In the genomic region with DNA sequence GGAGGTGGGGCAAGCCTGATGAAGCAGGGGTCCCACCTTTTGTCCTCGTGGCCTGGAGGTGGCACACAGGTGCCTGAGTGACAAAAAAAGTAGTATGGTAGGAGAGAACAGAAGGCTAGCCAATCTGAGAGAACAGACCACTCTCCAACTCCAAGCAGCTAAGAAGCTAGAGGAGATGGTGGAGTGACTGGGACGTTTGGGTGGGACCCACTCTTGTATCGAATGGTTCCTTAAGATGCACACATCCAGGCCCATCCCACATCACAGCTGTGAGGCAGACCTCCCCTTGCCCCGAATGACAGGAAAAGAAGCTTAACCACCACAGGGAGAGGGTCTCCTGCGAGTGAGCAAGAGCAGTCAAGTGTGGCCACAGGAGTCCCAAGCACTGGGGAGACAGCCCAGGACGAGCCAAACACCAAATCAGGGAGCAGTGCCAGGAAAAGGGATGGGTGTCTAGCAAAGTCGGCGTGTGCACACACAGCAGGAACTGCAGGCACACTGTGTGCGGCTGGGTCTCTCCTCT, we compare ENCODE assay signal across 10 mouse cellular contexts.
A peak's percentile ranks its signal among the peaks of the same experiment; 100 is the strongest.
DNase-seq lines count a peak whose midpoint lies in the region; ATAC-seq lines count a peak whose summit lies in the region.
"Had no signal": no experiment of that assay in that cellular context is flagged by ENCODE, and none has a peak within 500 bp of the region (broad histone marks: within the 10 kb centered on the region; RNA-seq: fewer than 3 reads in every experiment).

No protein-coding gene starts in this region.

- H3K36me3 ChIP-seq in heart, embryonic 15.5 days = no peaks in the 10 kb centered on the region
- H3K36me3 ChIP-seq in hindbrain, embryonic 12.5 days = no peaks in the 10 kb centered on the region
- H3K36me3 ChIP-seq in midbrain, embryonic 13.5 days = no peaks in the 10 kb centered on the region

- no peak for DNase-seq in heart, adult 11 months
- peak; percentile 77 for DNase-seq in R1 (ENCODE audit: low read depth, low spot score)
- no peak for DNase-seq in layer of hippocampus, adult 9-11 months
- DNase-seq in spleen, postnatal 14 days (ENCODE audit: low spot score in 2 of 2) = no peak
- DNase-seq in right cerebral cortex, postnatal 4 days = no peak
- DNase-seq: adrenal gland, postnatal 25 days; heart, postnatal 14 days had no signal

- H3K9me3 ChIP-seq in heart, embryonic 15.5 days (replicated peaks) = no peaks in the 10 kb centered on the region
- no peaks in the 10 kb centered on the region for H3K9me3 ChIP-seq in hindbrain, embryonic 12.5 days (replicated peaks)
- no peaks in the 10 kb centered on the region for H3K9me3 ChIP-seq in midbrain, embryonic 13.5 days

- H3K27ac ChIP-seq in heart, embryonic 15.5 days = no peak overlapping the region
- peak overlapping the region; percentile 90 for H3K27ac ChIP-seq in hindbrain, embryonic 12.5 days
- H3K27ac ChIP-seq in midbrain, embryonic 13.5 days = peak overlapping the region; percentile 94

- 0 out of 2 replicates have a peak, but pooled peaks cover 3% of the 10 kb centered on the region for H3K27me3 ChIP-seq in heart, embryonic 15.5 days
- no peaks in the 10 kb centered on the region for H3K27me3 ChIP-seq in hindbrain, embryonic 12.5 days
- no peaks in the 10 kb centered on the region for H3K27me3 ChIP-seq in midbrain, embryonic 13.5 days

- peaks cover 13% of the 10 kb centered on the region for H3K4me1 ChIP-seq in heart, embryonic 15.5 days (replicated peaks)
- H3K4me1 ChIP-seq in hindbrain, embryonic 12.5 days = peaks cover 79% of the 10 kb centered on the region
- peaks cover 97% of the 10 kb centered on the region for H3K4me1 ChIP-seq in midbrain, embryonic 13.5 days (replicated peaks)

- H3K4me2 ChIP-seq in heart, embryonic 15.5 days = peak overlapping the region; percentile 51
- peak overlapping the region; percentile 46 for H3K4me2 ChIP-seq in hindbrain, embryonic 12.5 days (replicated peaks)
- peak overlapping the region; percentile 51 for H3K4me2 ChIP-seq in midbrain, embryonic 13.5 days (replicated peaks)

- WGBS in heart, embryonic 15.5 days = 36% methylated on average over 9 of the region's 9 CpGs
- 15% methylated on average over 9 of the region's 9 CpGs for WGBS in hindbrain, embryonic 12.5 days
- 11% methylated on average over 9 of the region's 9 CpGs for WGBS in midbrain, embryonic 13.5 days

- ATAC-seq in heart, embryonic 15.5 days (replicated peaks; ENCODE audit: insufficient number of reproducible peaks, insufficient read depth, low FRiP score, low read depth) = no peak
- 0 out of 2 replicates have a peak, but pooled peaks have one; percentile 20 for ATAC-seq in hindbrain, embryonic 12.5 days (ENCODE audit: low FRiP score)
- peak; percentile 24 for ATAC-seq in midbrain, embryonic 13.5 days

- no peak overlapping the region for H3K9ac ChIP-seq in heart, embryonic 15.5 days
- 0 out of 2 replicates have a peak overlapping the region, but pooled peaks have one; percentile 1 for H3K9ac ChIP-seq in hindbrain, embryonic 12.5 days
- H3K9ac ChIP-seq in midbrain, embryonic 13.5 days (replicated peaks) = peak overlapping the region; percentile 63

- H3K4me3 ChIP-seq in heart, embryonic 15.5 days = no peak overlapping the region
- H3K4me3 ChIP-seq in hindbrain, embryonic 12.5 days = peak overlapping the region; percentile 12
- H3K4me3 ChIP-seq in midbrain, embryonic 13.5 days (replicated peaks) = 0 out of 2 replicates have a peak overlapping the region, but pooled peaks have one; percentile 13
